Mouse (Mus musculus): ENCODE data around the gene Camkv. TPM values are rescaled to one million over a fixed set of nuclear protein-coding genes. Genes with fewer than 3 reads are reported as not detected.
A peak's percentile ranks its signal among the peaks of the same experiment; 100 is the strongest.

The Camkv gene
- total RNA-seq, 1 experiment from 2014 or later = 0.25 TPM

GRCm38 (mm10) chr9:107950460-107951355 lies 15.2 kb downstream of the Camkv start:
- peak; percentile 82 to 93 for ATAC-seq (replicated peaks in 1 of 2; ENCODE audit: insufficient read depth in 1 of 2, low FRiP score in 2 of 2, low TSS enrichment in 1 of 2, low read depth in 1 of 2, poor library complexity in 2 of 2, severe bottlenecking in 2 of 2)

DNA sequence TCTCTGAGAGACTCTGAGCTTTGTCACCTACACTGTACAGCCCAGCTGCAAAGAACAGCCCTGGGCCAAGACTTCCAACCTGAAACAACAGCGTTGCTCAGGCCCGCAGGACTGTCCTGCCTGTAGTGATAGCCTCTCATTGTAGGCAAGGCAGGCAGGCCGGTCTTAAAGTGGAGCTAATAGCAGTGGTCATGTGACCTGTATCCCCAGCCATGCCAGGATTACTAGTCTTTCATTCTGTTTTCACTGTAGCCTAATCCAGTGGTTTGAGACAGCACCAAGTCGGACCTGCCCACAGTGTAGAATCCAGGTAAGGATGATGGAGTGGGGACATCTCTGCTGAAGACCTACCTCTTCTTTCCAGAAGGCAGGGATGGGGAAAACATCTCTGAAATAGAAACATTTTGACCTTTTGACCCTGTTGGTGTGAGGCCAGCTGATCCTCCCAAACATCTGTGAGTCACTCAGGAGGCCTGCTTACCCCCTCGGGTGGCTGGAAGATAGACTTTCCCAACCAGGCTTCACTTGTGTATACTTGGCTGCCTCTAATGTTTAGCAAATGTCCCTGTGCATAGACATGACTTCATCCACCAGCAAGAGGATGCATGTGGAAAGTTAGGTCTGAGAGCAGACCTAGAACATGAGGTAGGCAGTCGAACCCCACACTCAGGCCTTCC lies 20.3 kb downstream of the Camkv start:
- no peak for ATAC-seq (replicated peaks in 1 of 2; ENCODE audit: insufficient read depth in 1 of 2, low FRiP score in 2 of 2, low TSS enrichment in 1 of 2, low read depth in 1 of 2, poor library complexity in 2 of 2, severe bottlenecking in 2 of 2)

- ATAC-seq (replicated peaks in 1 of 2; ENCODE audit: insufficient read depth in 1 of 2, low FRiP score in 2 of 2, low TSS enrichment in 1 of 2, low read depth in 1 of 2, poor library complexity in 2 of 2, severe bottlenecking in 2 of 2) = no peak
Measured at GRCm38 (mm10) chr9:107957141-107957540, 21.7 kb downstream of the Camkv start.

- no peak for ATAC-seq (replicated peaks in 1 of 2; ENCODE audit: insufficient read depth in 1 of 2, low FRiP score in 2 of 2, low TSS enrichment in 1 of 2, low read depth in 1 of 2, poor library complexity in 2 of 2, severe bottlenecking in 2 of 2)
Measured at GRCm38 (mm10) chr9:107959896-107960295, 24.4 kb downstream of the Camkv start.

DNA sequence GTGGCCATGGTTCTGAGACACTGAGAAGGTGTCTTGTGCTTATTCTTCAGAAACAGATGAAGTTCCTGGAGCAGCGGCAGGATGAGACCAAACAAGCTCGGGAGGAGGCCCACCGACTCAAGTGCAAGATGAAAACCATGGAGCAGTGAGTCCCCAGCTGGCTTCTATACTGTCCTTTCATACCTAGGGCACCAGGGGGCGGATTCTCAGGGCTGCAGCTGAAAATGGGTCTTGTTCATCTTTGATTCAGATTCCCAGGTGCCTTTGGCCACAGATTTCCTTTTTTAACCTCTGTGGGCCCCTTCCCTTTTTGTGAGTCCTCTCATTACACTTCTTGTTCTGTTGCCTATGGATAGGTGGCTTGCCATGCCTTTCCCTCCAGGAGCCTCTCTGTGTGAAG lies 25.5 kb downstream of the Camkv start:
- ATAC-seq (replicated peaks in 1 of 2; ENCODE audit: insufficient read depth in 1 of 2, low FRiP score in 2 of 2, low TSS enrichment in 1 of 2, low read depth in 1 of 2, poor library complexity in 2 of 2, severe bottlenecking in 2 of 2) = peak; percentile 58 to 75

DNA sequence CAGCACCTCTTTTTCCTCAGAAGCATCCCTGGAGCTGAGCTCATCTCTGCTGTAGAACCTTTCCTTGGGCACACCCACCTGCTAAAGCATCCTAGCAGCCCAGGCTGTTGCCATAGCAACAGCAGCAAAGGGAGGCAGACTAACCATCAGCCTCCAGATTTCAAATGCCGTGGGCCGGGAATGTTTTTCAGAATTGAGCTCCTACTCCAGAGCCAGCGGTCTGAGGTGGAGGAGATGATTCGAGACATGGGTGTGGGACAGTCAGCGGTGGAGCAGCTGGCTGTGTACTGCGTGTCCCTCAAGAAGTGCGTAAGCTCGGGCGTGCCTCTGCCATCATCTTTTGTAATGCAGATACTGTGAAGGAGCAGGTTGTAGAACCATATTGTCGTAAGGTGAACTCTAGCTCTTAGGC lies 25.9 kb downstream of the Camkv start:
- ATAC-seq (replicated peaks in 1 of 2; ENCODE audit: insufficient read depth in 1 of 2, low FRiP score in 2 of 2, low TSS enrichment in 1 of 2, low read depth in 1 of 2, poor library complexity in 2 of 2, severe bottlenecking in 2 of 2) = no peak

DNA sequence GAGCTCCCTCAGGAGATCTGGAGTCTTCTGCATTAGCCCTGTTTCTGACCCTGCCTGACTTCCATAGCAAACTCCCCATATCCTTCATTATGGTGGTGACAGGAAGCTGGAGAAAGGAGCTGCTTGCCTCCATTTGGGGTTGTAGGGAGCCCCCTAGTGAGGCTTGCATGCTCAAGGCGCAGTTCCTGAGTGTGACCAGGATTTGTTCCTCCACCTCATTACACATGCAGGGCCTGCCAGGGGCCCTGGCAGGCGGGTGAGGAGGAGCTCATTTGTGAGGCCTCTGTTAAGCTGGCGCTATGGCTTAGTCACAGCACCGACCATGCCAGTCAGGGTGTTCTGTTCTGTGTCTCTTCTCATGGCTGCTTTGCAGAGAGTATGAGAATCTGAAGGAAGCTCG lies 26.4 kb downstream of the Camkv start:
- ATAC-seq (replicated peaks in 1 of 2; ENCODE audit: insufficient read depth in 1 of 2, low FRiP score in 2 of 2, low TSS enrichment in 1 of 2, low read depth in 1 of 2, poor library complexity in 2 of 2, severe bottlenecking in 2 of 2) = peak in 1 of 2 experiments; percentile 27; a peak in 2 of 4 replicates

- ATAC-seq (replicated peaks in 1 of 2; ENCODE audit: insufficient read depth in 1 of 2, low FRiP score in 2 of 2, low TSS enrichment in 1 of 2, low read depth in 1 of 2, poor library complexity in 2 of 2, severe bottlenecking in 2 of 2) = no peak
Measured at GRCm38 (mm10) chr9:107962916-107963315, 27.4 kb downstream of the Camkv start.

DNA sequence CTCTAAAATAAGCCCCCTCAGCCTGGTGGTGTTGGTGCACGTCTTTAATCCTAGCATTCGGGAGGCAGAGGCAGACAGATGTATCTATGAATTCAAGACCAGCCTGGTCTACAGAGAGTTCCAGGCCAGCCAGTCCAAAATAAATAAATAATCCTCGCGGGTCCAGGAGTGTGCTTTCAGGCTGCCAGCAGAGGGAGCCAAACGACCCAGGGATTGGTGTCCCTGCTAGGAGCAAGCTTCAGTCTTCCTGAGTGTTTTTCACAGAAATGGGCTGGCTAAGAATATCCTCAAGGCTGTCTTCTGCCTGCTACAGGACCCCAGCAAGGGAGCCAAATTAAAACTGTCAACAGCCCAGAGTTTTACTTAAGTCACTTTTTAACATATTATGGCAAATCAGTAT lies 28.2 kb downstream of the Camkv start:
- peak; percentile 54 to 68 for ATAC-seq (replicated peaks in 1 of 2; ENCODE audit: insufficient read depth in 1 of 2, low FRiP score in 2 of 2, low TSS enrichment in 1 of 2, low read depth in 1 of 2, poor library complexity in 2 of 2, severe bottlenecking in 2 of 2)

GRCm38 (mm10) chr9:107964681-107965080 lies 29.2 kb downstream of the Camkv start:
- ATAC-seq (replicated peaks in 1 of 2; ENCODE audit: insufficient read depth in 1 of 2, low FRiP score in 2 of 2, low TSS enrichment in 1 of 2, low read depth in 1 of 2, poor library complexity in 2 of 2, severe bottlenecking in 2 of 2) = no peak

- ATAC-seq (replicated peaks in 1 of 2; ENCODE audit: insufficient read depth in 1 of 2, low FRiP score in 2 of 2, low TSS enrichment in 1 of 2, low read depth in 1 of 2, poor library complexity in 2 of 2, severe bottlenecking in 2 of 2) = no peak
Measured at GRCm38 (mm10) chr9:107966676-107967075, 31.2 kb downstream of the Camkv start.

DNA sequence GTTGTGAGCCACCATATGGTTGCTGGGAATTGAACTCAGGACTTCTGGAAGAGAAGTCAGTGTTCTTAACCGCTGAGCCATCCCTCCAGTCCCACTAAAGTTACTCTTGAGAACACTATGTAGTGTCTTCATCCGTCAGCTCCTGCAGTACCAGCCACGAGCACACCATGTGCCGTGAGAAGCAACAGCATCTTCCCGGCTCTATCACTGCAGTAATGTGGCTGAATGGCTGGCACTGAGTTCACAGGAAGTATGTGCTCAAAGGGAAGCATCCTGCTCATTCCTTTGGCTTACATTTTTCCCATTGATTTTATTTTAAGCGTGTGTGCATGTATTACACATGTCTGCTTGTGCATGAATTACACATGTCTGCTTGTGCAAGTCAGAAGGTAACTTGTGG lies 32.0 kb downstream of the Camkv start:
- ATAC-seq (replicated peaks in 1 of 2; ENCODE audit: insufficient read depth in 1 of 2, low FRiP score in 2 of 2, low TSS enrichment in 1 of 2, low read depth in 1 of 2, poor library complexity in 2 of 2, severe bottlenecking in 2 of 2) = no peak

DNA sequence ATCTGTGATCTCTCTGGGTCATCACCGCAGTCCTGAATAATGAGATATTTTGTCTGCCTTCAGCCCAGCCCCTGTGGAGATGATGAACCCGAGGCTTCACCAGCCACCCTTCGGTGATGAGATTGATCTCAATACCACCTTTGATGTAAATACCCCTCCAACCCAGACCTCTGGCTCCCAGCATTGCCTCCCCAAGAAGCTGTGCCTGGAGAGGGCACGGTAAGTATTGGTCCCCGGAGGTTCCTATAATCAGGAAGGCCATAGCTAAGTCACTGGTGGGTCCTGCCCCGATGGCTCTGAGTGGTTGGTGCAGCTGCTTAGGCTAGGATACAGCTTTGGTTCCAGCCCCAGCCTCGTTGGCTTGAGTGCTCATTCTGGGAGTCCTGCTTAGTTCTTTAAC lies 33.1 kb downstream of the Camkv start:
- ATAC-seq (replicated peaks in 1 of 2; ENCODE audit: insufficient read depth in 1 of 2, low FRiP score in 2 of 2, low TSS enrichment in 1 of 2, low read depth in 1 of 2, poor library complexity in 2 of 2, severe bottlenecking in 2 of 2) = no peak

- ATAC-seq (replicated peaks in 1 of 2; ENCODE audit: insufficient read depth in 1 of 2, low FRiP score in 2 of 2, low TSS enrichment in 1 of 2, low read depth in 1 of 2, poor library complexity in 2 of 2, severe bottlenecking in 2 of 2) = no peak
Measured at GRCm38 (mm10) chr9:107970311-107970710, 34.8 kb downstream of the Camkv start.

- peak; percentile 58 to 61 for ATAC-seq (replicated peaks in 1 of 2; ENCODE audit: insufficient read depth in 1 of 2, low FRiP score in 2 of 2, low TSS enrichment in 1 of 2, low read depth in 1 of 2, poor library complexity in 2 of 2, severe bottlenecking in 2 of 2)
Measured at GRCm38 (mm10) chr9:107971690-107972541, 36.4 kb downstream of the Camkv start.

GRCm38 (mm10) chr9:107974491-107975171 lies 39.2 kb downstream of the Camkv start:
- peak in 1 of 2 experiments; percentile 4; a peak in 1 of 4 replicates for ATAC-seq (replicated peaks in 1 of 2; ENCODE audit: insufficient read depth in 1 of 2, low FRiP score in 2 of 2, low TSS enrichment in 1 of 2, low read depth in 1 of 2, poor library complexity in 2 of 2, severe bottlenecking in 2 of 2)

Measured in hematopoietic stem cell, adult 5-6 weeks (primary cell).